8 mouse cellular contexts compared by ENCODE assay signal in the genomic region with DNA sequence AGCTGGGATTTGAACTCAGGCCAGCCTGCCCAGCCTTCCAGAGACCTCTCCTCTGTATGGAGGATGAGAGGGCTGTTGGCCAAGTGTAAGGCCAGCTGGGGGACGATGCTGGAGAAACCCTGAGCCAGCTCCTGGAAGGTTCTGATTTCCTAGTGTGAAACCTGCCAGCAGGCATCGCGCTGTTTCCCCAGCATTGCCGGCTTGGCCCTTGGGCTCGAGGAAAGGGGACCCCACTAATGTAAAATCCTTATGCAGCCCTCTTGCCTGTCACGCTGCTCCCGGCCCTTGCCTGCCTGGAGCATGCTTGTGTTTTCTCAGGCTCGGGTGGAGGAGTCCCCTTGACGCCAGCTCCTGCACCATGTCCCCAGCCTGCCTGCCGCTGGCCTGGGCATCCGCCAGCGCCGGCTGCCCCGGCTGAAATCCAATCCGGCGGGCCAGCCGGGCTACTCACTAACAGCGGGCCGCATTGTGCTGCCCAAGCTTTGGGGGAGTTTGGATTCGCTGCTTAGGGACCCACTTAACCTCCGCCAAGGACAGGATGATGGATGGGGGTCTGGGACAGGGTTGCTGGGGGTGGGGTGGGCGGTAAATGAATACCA. TPM values are rescaled to one million over a fixed set of nuclear protein-coding genes. Genes with fewer than 3 reads are reported as not detected.
DNase-seq lines count a peak whose midpoint lies in the region; ATAC-seq lines count a peak whose summit lies in the region.

No protein-coding gene starts in this region.

- peaks cover 48% of the 10 kb centered on the region for H3K36me3 ChIP-seq in midbrain, embryonic 10.5 days
- no peaks in the 10 kb centered on the region for H3K36me3 ChIP-seq in midbrain, embryonic 15.5 days (replicated peaks)
- H3K36me3 ChIP-seq in forebrain, embryonic 13.5 days (ENCODE audit: poor library complexity, severe bottlenecking): no peaks in the 10 kb centered on the region
- H3K36me3 ChIP-seq in hindbrain, embryonic 12.5 days: no peaks in the 10 kb centered on the region
- no peaks in the 10 kb centered on the region for H3K36me3 ChIP-seq in limb, embryonic 11.5 days (ENCODE audit: control insufficient read depth, insufficient read depth, low read length)

- no peak overlapping the region for H3K4me3 ChIP-seq in midbrain, embryonic 10.5 days
- no peak overlapping the region for H3K4me3 ChIP-seq in midbrain, embryonic 15.5 days
- H3K4me3 ChIP-seq in forebrain, embryonic 13.5 days: no peak overlapping the region
- no peak overlapping the region for H3K4me3 ChIP-seq in hindbrain, embryonic 12.5 days
- H3K4me3 ChIP-seq in limb, embryonic 11.5 days (ENCODE audit: low read depth, low read length): no peak overlapping the region

- 70% methylated on average over 22 of the region's 22 CpGs for WGBS in midbrain, embryonic 10.5 days
- WGBS in midbrain, embryonic 15.5 days: 60% methylated on average over 22 of the region's 22 CpGs
- WGBS in forebrain, embryonic 13.5 days: 60% methylated on average over 22 of the region's 22 CpGs
- 21% methylated on average over 22 of the region's 22 CpGs for WGBS in hindbrain, embryonic 12.5 days
- WGBS in limb, embryonic 11.5 days: 12% methylated on average over 22 of the region's 22 CpGs

- DNase-seq in midbrain, embryonic 10.5 days (ENCODE audit: low spot score): no peak
- peak; percentile 76 for DNase-seq in limb, embryonic 11.5 days (ENCODE audit: low spot score)
- DNase-seq in thymus, postnatal 0 days (ENCODE audit: low spot score): no peak
- DNase-seq in thymus, postnatal 10 days (ENCODE audit: low spot score in 2 of 2): no peak

- no peaks in the 10 kb centered on the region for H3K27me3 ChIP-seq in midbrain, embryonic 10.5 days (ENCODE audit: low read depth, poor library complexity, severe bottlenecking)
- no peaks in the 10 kb centered on the region for H3K27me3 ChIP-seq in midbrain, embryonic 15.5 days (replicated peaks)
- H3K27me3 ChIP-seq in forebrain, embryonic 13.5 days: no peaks in the 10 kb centered on the region
- no peaks in the 10 kb centered on the region for H3K27me3 ChIP-seq in hindbrain, embryonic 12.5 days
- H3K27me3 ChIP-seq in limb, embryonic 11.5 days (ENCODE audit: control insufficient read depth, insufficient read depth, low read length): no peaks in the 10 kb centered on the region

- H3K4me1 ChIP-seq in midbrain, embryonic 10.5 days: peaks cover 88% of the 10 kb centered on the region
- peaks cover 60% of the 10 kb centered on the region for H3K4me1 ChIP-seq in midbrain, embryonic 15.5 days
- peaks cover 77% of the 10 kb centered on the region for H3K4me1 ChIP-seq in forebrain, embryonic 13.5 days
- peaks cover 79% of the 10 kb centered on the region for H3K4me1 ChIP-seq in hindbrain, embryonic 12.5 days
- H3K4me1 ChIP-seq in limb, embryonic 11.5 days (ENCODE audit: control insufficient read depth, insufficient read depth, low read length): peaks cover 37% of the 10 kb centered on the region; the same call in 1 of the 2 replicates

- peak overlapping the region; percentile 55; the same call in 1 of the 2 replicates for H3K27ac ChIP-seq in midbrain, embryonic 10.5 days (replicated peaks)
- no peak overlapping the region for H3K27ac ChIP-seq in midbrain, embryonic 15.5 days
- H3K27ac ChIP-seq in forebrain, embryonic 13.5 days: 0 out of 2 replicates have a peak overlapping the region, but pooled peaks have one; percentile 32
- H3K27ac ChIP-seq in hindbrain, embryonic 12.5 days: peak overlapping the region; percentile 62
- peak overlapping the region; percentile 16; the same call in 1 of the 2 replicates for H3K27ac ChIP-seq in limb, embryonic 11.5 days (replicated peaks; ENCODE audit: low read depth, low read length)

- no peak overlapping the region for H3K4me2 ChIP-seq in midbrain, embryonic 15.5 days
- H3K4me2 ChIP-seq in forebrain, embryonic 13.5 days: no peak overlapping the region
- no peak overlapping the region for H3K4me2 ChIP-seq in hindbrain, embryonic 12.5 days (replicated peaks)
- H3K4me2 ChIP-seq in limb, embryonic 11.5 days (ENCODE audit: low read depth, severe bottlenecking): peak overlapping the region; percentile 10; the same call in 1 of the 2 replicates

- H3K9ac ChIP-seq in midbrain, embryonic 15.5 days: no peak overlapping the region
- H3K9ac ChIP-seq in forebrain, embryonic 13.5 days: no peak overlapping the region
- no peak overlapping the region for H3K9ac ChIP-seq in hindbrain, embryonic 12.5 days
- H3K9ac ChIP-seq in limb, embryonic 11.5 days (ENCODE audit: low read length): no peak overlapping the region

- no peaks in the 10 kb centered on the region for H3K9me3 ChIP-seq in midbrain, embryonic 10.5 days (replicated peaks)
- H3K9me3 ChIP-seq in midbrain, embryonic 15.5 days: no peaks in the 10 kb centered on the region
- H3K9me3 ChIP-seq in forebrain, embryonic 13.5 days (replicated peaks): no peaks in the 10 kb centered on the region
- no peaks in the 10 kb centered on the region for H3K9me3 ChIP-seq in hindbrain, embryonic 12.5 days (replicated peaks)
- H3K9me3 ChIP-seq in limb, embryonic 11.5 days (ENCODE audit: control insufficient read depth, low read length): no peaks in the 10 kb centered on the region

- ATAC-seq in midbrain, embryonic 15.5 days (replicated peaks): no peak
- no peak for ATAC-seq in forebrain, embryonic 13.5 days
- ATAC-seq in hindbrain, embryonic 12.5 days (ENCODE audit: low FRiP score): peak; percentile 53
- ATAC-seq in limb, embryonic 11.5 days (ENCODE audit: insufficient number of reproducible peaks, low FRiP score, low TSS enrichment, low read depth): peak; percentile 44; the same call in 1 of the 2 replicates
- ATAC-seq in granulocyte monocyte progenitor cell, adult 5-6 weeks (replicated peaks; ENCODE audit: poor library complexity, severe bottlenecking): no peak

RNA-seq across cellular contexts. Expression of a gene that starts 52.1 kb away (rescaled TPM):
- 15.6 and 20.9 TPM in 2 replicates for polyA plus RNA-seq in midbrain, embryonic 10.5 days (2016; fragmentation: Nextera tagmentation; extraction: Ambion mirVana)
- 31.0 and 31.7 TPM in 2 replicates for polyA plus RNA-seq in midbrain, embryonic 15.5 days (2015; fragmentation: Nextera tagmentation; extraction: Ambion mirVana)
- 10.7 and 12.7 TPM in 2 replicates for polyA plus RNA-seq in forebrain, embryonic 13.5 days (2015; fragmentation: Nextera tagmentation; extraction: Ambion mirVana)
- 25.4 and 30.8 TPM in 2 replicates for polyA plus RNA-seq in hindbrain, embryonic 12.5 days (2016; fragmentation: Nextera tagmentation; extraction: Ambion mirVana)
- 12.5 and 16.2 TPM in 2 replicates for polyA plus RNA-seq in limb, embryonic 11.5 days (2014; fragmentation: Nextera tagmentation; extraction: Ambion mirVana)
- 0.47 and 2.6 TPM in 2 replicates for total RNA-seq in granulocyte monocyte progenitor cell, adult 5-6 weeks (2014; fragmentation: Nextera tagmentation)
- 0.39 and 0.57 TPM in 2 replicates for total RNA-seq in granulocyte monocyte progenitor cell, adult 5-6 weeks (2017)
- polyA plus RNA-seq in thymus, postnatal 0 days (2015; fragmentation: Nextera tagmentation; extraction: Ambion mirVana): 2.6 and 3.3 TPM in 2 replicates

Comparison
In these comparisons a context has a peak if more than half of its experiments do, and no peak if none do; other contexts are left out.
1. ATAC-seq: peak in hindbrain, embryonic 12.5 days (single experiment) and limb, embryonic 11.5 days (single experiment); none in midbrain, embryonic 15.5 days (single experiment), forebrain, embryonic 13.5 days (single experiment) and granulocyte monocyte progenitor cell, adult 5-6 weeks (single experiment).